ENCODE assay signal across 26 mouse cellular contexts in the genomic region with DNA sequence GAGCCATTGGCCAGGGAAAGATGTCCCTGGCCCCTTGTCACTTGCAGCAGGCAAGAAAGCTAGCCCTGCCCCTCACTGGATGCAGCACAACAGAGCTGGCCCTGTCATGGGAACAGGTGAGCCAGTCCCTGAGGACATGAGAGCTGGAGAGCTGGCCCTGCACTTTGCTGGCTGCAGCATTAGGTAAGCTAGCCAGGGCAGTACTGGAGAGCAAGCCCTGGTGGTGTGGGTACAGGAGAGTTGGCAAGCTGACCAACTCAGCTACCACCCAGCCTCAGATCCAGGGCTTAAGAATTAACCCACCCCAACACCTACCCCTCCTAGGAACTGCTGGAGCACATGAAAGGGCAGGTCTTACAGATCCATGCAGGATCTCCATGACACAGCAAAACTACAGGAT.
DNase-seq lines count a peak whose midpoint lies in the region; ATAC-seq and TF ChIP-seq lines count a peak whose summit lies in the region.
"Had no signal": no experiment of that assay in that cellular context is flagged by ENCODE, and none has a peak within 500 bp of the region (broad histone marks: within the 10 kb centered on the region; RNA-seq: fewer than 3 reads in every experiment).

No protein-coding gene starts in this region.

- H3K79me2 ChIP-seq in heart, adult 2 months (replicated peaks; ENCODE audit: control insufficient read depth, insufficient read depth, low read length), result no peaks in the 10 kb centered on the region

- no peak overlapping the region for H3K4me2 ChIP-seq in heart, embryonic 12.5 days
- H3K4me2 ChIP-seq: heart, embryonic 13.5 days; hindbrain, embryonic 14.5 days; lung, embryonic 15.5 days; neural tube, embryonic 12.5 days had no signal

- peaks cover 4% of the 10 kb centered on the region; the same call in 1 of the 2 replicates for H3K36me3 ChIP-seq in heart, embryonic 12.5 days
- H3K36me3 ChIP-seq in heart, adult 2 months (ENCODE audit: control insufficient read depth, insufficient read depth, low read length), result peaks cover 6% of the 10 kb centered on the region
- H3K36me3 ChIP-seq: lung, embryonic 15.5 days; midbrain, embryonic 10.5 days had no signal

- DNase-seq in heart, adult 2 months, result no peak
- DNase-seq in gastrocnemius, adult 8-10 months (ENCODE audit: low spot score in 2 of 2), result peak; percentile 22 to 56
- DNase-seq in gastrocnemius, postnatal 25 days, result peak; percentile 60
- peak; percentile 22 for DNase-seq in kidney, postnatal 10 days
- no peak for DNase-seq in yolk sac, embryonic 10.5 days (ENCODE audit: low spot score)
- DNase-seq in left cerebral cortex, adult 18-20 months (ENCODE audit: low spot score in 2 of 2), result no peak
- DNase-seq in cerebellum, adult 9-11 months, result no peak
- DNase-seq: adrenal gland, postnatal 14 days; cerebellum, adult 11-12 months; cerebellum, postnatal 14 days; heart, postnatal 10 days; layer of hippocampus, postnatal 36 days; right cerebral cortex, adult 18-20 months; thymus, adult 2 months; thymus, postnatal 36 days had no signal

- H3K4me3 ChIP-seq in heart, embryonic 12.5 days, result no peak overlapping the region
- no peak overlapping the region for H3K4me3 ChIP-seq in heart, adult 2 months
- H3K4me3 ChIP-seq: erythroblast, embryonic 14.5 days; heart, embryonic 13.5 days; lung, embryonic 15.5 days; midbrain, embryonic 10.5 days; myocyte; neural tube, embryonic 12.5 days had no signal

- no peak for TF ChIP-seq CTCF in heart, adult 2 months (IDR thresholded peaks at IDR 0.05)

- no peak for ATAC-seq in heart, embryonic 12.5 days (ENCODE audit: insufficient number of reproducible peaks, low FRiP score)
- ATAC-seq: CD4-positive, CD25-positive, alpha-beta regulatory T cell, adult 4 months; forebrain, embryonic 16.5 days had no signal

- TF ChIP-seq EP300 in heart, adult 2 months (IDR thresholded peaks at IDR 0.05; ENCODE audit: insufficient read depth, low read depth, low read length), result no peak

- H3K27ac ChIP-seq in heart, embryonic 12.5 days (ENCODE audit: poor library complexity, severe bottlenecking), result no peak overlapping the region
- H3K27ac ChIP-seq in heart, adult 2 months, result no peak overlapping the region
- H3K27ac ChIP-seq: heart, embryonic 13.5 days; hindbrain, embryonic 14.5 days; kidney, postnatal 0 days; lung, embryonic 15.5 days; midbrain, embryonic 10.5 days; neural tube, embryonic 12.5 days had no signal

- TF ChIP-seq POLR2A in heart, adult 2 months (IDR thresholded peaks at IDR 0.05; ENCODE audit: insufficient read depth, low read depth, low read length), result no peak

- no peaks in the 10 kb centered on the region for H3K9me3 ChIP-seq in heart, embryonic 12.5 days (replicated peaks)
- H3K9me3 ChIP-seq: heart, embryonic 13.5 days; lung, embryonic 15.5 days; midbrain, embryonic 10.5 days; neural tube, embryonic 12.5 days had no signal

- peak overlapping the region; percentile 24; the same call in 1 of the 2 replicates for H3K9ac ChIP-seq in heart, embryonic 12.5 days
- H3K9ac ChIP-seq in heart, adult 2 months (ENCODE audit: low read depth, low read length), result no peak overlapping the region
- H3K9ac ChIP-seq: heart, embryonic 13.5 days; hindbrain, embryonic 14.5 days; lung, embryonic 15.5 days; neural tube, embryonic 12.5 days had no signal

- peaks cover 37% of the 10 kb centered on the region for H3K4me1 ChIP-seq in heart, embryonic 12.5 days (replicated peaks)
- H3K4me1 ChIP-seq in heart, adult 2 months (ENCODE audit: control insufficient read depth, insufficient read depth, low read length), result peaks cover 6% of the 10 kb centered on the region
- H3K4me1 ChIP-seq: lung, embryonic 15.5 days had no signal

- no peaks in the 10 kb centered on the region for H3K27me3 ChIP-seq in heart, embryonic 12.5 days (replicated peaks)
- H3K27me3 ChIP-seq in heart, adult 2 months (ENCODE audit: control insufficient read depth, insufficient read depth, low read length), result no peaks in the 10 kb centered on the region
- H3K27me3 ChIP-seq: heart, embryonic 13.5 days; lung, embryonic 15.5 days; neural tube, embryonic 12.5 days had no signal

- intact Hi-C loops in heart, adult 2 months (cut with DNase I), result no loop called here

Comparison
In these comparisons a context has a peak if more than half of its experiments do, and no peak if none do; other contexts are left out.
1. DNase-seq: peak in gastrocnemius, adult 8-10 months (2 of 2), gastrocnemius, postnatal 25 days (single experiment) and kidney, postnatal 10 days (single experiment); none in heart, adult 2 months (0 of 2), yolk sac, embryonic 10.5 days (single experiment), left cerebral cortex, adult 18-20 months (0 of 2) and cerebellum, adult 9-11 months (single experiment).